Mouse (Mus musculus): ENCODE data around the gene Nrf1. TPM values are rescaled to one million over a fixed set of nuclear protein-coding genes. Genes with fewer than 3 reads are reported as not detected.

The Nrf1 gene
- polyA plus RNA-seq, 1 experiment from 2014 or later: 51.3 TPM

DNA sequence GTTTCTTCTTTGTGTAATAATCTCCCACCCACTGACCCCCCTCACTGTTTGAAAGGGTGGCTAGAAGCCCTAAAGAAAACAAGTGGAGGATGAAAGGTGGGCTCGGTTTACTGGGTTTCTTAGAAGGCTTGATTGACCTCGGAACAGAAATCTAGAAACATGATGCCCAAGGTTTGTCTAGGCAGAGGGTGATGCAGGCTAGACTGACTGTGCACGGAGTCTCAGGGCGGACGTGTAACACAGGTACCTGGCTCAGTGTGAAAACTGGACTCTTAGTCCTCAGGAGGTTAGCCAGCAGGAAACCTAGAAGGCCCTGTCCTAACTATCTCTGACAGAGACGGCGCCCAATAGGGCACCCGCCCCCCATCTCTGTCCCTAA lies 124.6 kb downstream of the Nrf1 start:
- no peak overlapping the region for H3K27ac ChIP-seq
- peaks cover 55% of the 10 kb centered on the region for H3K4me1 ChIP-seq
- no peak overlapping the region for H3K9ac ChIP-seq
- peaks cover 84% of the 10 kb centered on the region for H3K27me3 ChIP-seq
- H3K36me3 ChIP-seq: no peaks in the 10 kb centered on the region
- no peaks in the 10 kb centered on the region for H3K9me3 ChIP-seq
- peak overlapping the region; percentile 65; the same call in 1 of the 2 replicates for H3K4me2 ChIP-seq
- H3K4me3 ChIP-seq: peak overlapping the region; percentile 46
- WGBS: 12% methylated on average over 8 of the region's 8 CpGs
- no peak for ATAC-seq (ENCODE audit: insufficient number of reproducible peaks, low FRiP score, low TSS enrichment, low read depth)

DNA sequence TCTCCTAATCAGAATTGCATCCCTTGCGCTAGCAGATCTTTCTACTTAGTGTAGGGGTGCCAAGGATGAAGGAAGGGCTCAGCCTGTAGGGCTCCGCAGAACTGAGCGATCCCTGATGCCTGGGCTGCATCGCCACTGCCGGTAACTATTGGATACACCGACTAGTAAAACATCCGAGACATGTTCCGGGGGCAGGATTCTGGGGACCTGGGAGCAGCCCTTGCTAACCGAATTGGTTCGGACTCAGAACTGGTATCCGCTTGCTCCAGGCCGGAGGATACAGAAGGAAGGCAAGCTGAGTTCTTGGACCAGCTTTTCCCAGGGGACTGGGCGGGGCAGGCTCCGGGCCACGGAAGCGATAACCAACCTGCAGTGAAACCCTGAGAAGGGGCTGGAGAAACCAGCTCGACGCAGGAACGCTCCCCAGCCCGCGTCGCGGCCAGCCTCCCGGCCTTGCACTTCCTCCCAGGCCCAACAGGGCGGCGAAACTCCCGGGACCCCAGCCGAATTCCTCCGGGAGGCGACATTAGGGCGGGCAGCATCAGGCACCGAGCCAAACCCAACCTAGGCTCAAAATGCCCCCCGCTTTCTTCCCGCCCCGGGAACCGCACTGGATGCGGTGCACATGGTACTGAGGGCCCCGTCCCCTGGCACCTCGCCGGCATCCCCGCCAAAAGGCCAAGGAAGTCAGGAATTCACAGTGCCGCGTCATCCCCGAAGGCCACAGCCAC lies 125.2 kb downstream of the Nrf1 start:
- H3K9me3 ChIP-seq: no peaks in the 10 kb centered on the region
- H3K4me3 ChIP-seq: peak overlapping the region; percentile 46
- peaks cover 89% of the 10 kb centered on the region for H3K27me3 ChIP-seq
- no peak overlapping the region for H3K27ac ChIP-seq
- H3K4me1 ChIP-seq: peaks cover 57% of the 10 kb centered on the region
- no peaks in the 10 kb centered on the region for H3K36me3 ChIP-seq
- 1% methylated on average over 43 of the region's 44 CpGs for WGBS
- H3K4me2 ChIP-seq: peak overlapping the region; percentile 65
- no peak overlapping the region for H3K9ac ChIP-seq
- no peak for ATAC-seq (ENCODE audit: insufficient number of reproducible peaks, low FRiP score, low TSS enrichment, low read depth)

DNA sequence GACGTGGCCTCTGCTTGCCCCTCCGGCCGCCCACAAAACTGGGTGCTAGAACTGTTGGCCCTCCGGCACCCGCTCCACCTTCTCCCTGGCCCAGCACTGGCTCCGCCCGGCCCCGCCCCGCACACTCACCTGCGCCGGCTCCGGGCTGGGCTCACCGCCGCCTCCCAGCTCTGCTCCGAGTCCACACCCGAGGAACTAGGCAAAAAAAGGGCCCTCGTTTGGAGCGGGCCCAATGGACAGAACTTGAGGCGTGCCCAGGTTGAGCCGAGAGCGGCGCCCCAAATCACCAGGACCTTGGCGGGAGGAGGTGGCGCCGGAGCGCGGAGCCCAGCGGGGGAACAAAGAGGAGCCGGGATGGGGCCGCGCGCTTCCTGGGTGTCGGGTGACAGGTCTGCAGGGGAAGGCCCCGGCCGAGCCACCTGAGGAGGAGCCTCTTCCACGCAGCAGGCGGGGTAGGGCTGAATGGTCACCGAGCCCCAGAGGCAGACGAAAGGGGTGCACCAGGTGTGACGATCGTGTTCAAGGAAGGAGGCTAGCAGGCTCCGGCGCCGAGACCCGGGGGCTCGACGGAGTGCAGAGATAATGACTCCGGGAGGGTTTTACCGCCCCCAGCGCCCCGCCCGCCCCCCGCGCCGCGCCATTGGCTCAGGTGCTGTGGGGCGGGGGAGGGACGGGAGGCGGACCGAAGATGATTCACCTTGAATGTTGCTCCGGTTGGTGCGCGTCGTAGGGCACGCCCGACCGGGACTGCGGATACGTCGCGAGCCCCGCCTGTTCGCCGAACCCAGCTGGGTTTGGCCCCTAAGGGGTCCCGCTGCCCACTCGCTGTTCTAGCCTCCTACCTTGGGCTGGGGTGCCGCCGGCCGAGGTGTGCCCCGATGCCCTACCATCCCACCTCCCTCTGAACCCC lies 126.0 kb downstream of the Nrf1 start:
- peak overlapping the region; percentile 59 for H3K27ac ChIP-seq

DNA sequence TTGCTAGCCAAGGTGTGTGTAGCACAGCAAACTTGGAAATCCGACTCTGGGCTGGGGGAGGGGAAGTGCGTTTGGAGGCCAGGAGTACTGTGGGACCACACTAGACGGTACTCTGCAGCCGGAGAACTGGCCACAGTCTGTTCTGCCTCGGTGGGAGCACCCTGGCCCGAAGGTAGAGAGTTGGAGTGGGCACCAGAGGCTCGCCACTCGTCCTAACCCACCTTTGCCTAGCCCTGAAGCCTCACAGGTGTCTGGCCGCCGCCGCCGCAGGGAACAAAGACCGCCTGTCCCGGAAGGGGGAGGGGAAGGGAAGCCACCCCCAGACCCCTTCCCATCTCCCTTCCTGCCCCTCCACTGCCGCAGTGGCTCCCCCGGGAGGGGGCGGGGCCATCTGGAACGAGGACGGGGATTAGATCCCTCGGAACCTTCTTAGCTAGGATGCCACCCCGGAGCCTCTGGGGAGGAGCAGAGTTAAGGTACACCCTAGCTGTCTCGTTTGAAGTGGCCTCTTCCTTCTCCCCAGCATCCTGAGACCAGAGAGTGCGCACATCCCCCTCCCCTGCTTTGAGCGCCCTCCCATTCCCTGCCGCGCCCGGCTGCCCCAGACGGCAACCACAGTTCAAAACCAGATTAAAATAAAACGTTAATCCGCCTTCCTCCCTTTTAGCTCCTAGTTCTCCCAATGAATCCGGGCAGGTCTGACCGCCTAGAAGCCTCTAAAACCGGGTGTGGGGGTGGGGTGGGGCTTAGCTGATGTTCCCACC lies 126.9 kb downstream of the Nrf1 start:
- under 1% methylated on average over 32 of the region's 33 CpGs for WGBS
- Histone ChIP-seq H3K4me2 (peak overlapping the region; percentile 65), H3K9ac (no peak overlapping the region), H3K27ac (peak overlapping the region; percentile 59; the same call in 1 of the 2 replicates), H3K27me3 (peaks cover 97% of the 10 kb centered on the region), H3K4me1 (peaks cover 59% of the 10 kb centered on the region), H3K4me3 (peak overlapping the region; percentile 46), H3K9me3 (no peaks in the 10 kb centered on the region), H3K36me3 (no peaks in the 10 kb centered on the region)
- ATAC-seq (ENCODE audit: insufficient number of reproducible peaks, low FRiP score, low TSS enrichment, low read depth): no peak

More for the DNA sequence above, 126.0 kb downstream of the Nrf1 start:
- ATAC-seq (ENCODE audit: insufficient number of reproducible peaks, low FRiP score, low TSS enrichment, low read depth): 0 out of 2 replicates have a peak, but pooled peaks have one; percentile 18
- H3K4me2 ChIP-seq: peak overlapping the region; percentile 65
- no peaks in the 10 kb centered on the region for H3K36me3 ChIP-seq
- no peak overlapping the region for H3K9ac ChIP-seq
- peaks cover 60% of the 10 kb centered on the region for H3K4me1 ChIP-seq
- H3K27me3 ChIP-seq: peaks cover 97% of the 10 kb centered on the region
- WGBS: 1% methylated on average over 78 of the region's 80 CpGs
- peak overlapping the region; percentile 46 for H3K4me3 ChIP-seq
- no peaks in the 10 kb centered on the region for H3K9me3 ChIP-seq

DNA sequence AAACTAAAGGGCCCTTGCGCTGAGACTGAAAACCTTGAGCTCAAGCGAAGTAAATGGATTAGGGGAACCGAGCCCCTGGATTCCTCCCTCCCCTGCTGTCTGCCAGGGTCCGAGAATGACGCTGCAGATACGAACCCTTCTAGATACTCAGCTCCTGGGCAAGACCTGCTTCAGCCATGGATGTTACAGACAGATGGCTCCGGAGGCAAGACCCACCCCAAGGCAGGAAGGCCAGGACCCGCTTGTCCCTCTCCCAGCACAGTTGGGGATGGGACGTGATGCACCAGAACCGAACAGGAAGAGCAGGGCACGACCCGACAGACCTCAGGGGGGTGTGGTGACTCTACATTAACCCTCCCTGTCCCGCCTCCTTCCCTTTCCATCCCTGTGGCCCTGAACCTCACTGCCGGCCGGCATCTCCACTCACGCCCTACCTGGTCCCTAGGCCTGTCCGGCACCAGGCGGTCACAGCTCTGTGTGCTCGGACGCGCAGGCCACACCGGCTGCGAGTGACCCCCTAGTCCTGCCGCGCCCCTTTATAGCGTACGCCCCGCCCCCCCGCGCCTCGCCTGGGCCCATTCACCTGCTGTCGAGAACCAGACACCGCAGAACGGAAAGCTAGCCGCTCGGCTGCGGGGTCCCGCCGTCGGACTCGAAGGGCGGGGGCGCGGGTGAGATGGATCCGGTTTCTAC lies 127.6 kb downstream of the Nrf1 start:
- Histone ChIP-seq H3K4me2 (peak overlapping the region; percentile 65), H3K36me3 (no peaks in the 10 kb centered on the region), H3K27ac (no peak overlapping the region), H3K9me3 (no peaks in the 10 kb centered on the region), H3K4me3 (peak overlapping the region; percentile 46), H3K4me1 (peaks cover 63% of the 10 kb centered on the region), H3K9ac (no peak overlapping the region), H3K27me3 (peaks cover 98% of the 10 kb centered on the region)
- under 1% methylated on average over 43 of the region's 45 CpGs for WGBS
- no peak for ATAC-seq (ENCODE audit: insufficient number of reproducible peaks, low FRiP score, low TSS enrichment, low read depth)

DNA sequence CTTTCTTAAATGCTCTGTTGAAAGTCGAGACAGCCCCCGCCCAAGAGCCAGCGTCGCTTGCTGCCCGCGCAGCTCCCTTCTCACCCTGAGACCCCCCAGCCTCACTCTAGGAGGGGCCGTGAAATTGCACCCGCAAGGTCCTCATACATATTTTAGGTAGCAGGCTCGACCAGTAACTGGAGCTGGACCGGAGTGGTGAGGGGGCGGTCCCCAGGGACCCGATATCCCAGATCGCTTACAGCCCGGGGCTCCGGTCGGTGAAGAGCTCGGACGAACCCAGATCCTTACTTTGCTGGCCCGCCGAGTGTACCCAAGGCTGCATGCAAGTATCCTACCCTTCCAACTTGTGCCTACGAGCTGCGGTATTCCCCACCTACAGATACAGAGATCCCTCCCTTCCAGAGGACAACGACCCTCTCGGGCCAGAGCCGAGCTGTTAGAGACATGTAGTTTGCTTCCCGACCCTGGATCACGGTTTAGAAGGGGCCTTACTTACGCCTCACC lies 128.2 kb downstream of the Nrf1 start:
- H3K27me3 ChIP-seq: peaks cover 98% of the 10 kb centered on the region
- peaks cover 63% of the 10 kb centered on the region for H3K4me1 ChIP-seq
- no peaks in the 10 kb centered on the region for H3K9me3 ChIP-seq
- no peak overlapping the region for H3K27ac ChIP-seq
- peak overlapping the region; percentile 43 for H3K4me2 ChIP-seq
- under 1% methylated on average over 28 of the region's 28 CpGs for WGBS
- ATAC-seq (ENCODE audit: insufficient number of reproducible peaks, low FRiP score, low TSS enrichment, low read depth): no peak
- H3K4me3 ChIP-seq: peak overlapping the region; percentile 46
- H3K36me3 ChIP-seq: no peaks in the 10 kb centered on the region
- H3K9ac ChIP-seq: no peak overlapping the region

DNA sequence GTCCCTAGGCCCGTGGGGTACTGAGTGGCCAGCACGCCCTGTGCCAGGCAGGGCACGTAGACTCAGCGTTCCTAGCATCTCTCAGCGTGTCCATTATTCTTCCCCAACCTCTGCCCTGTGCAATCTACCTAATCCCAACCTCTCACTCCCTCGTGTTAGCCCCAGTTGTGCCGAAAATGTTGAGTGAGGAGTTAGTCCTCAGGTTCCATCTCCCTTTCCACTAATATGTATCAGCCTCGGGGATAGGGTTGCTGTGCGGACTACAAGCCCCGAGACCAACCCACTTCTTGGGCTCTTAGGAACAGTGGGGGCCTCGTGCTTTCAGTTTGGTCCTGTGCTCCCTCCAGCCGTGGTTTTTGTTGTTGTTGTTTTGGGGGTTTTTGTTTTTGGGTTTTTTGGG lies 128.7 kb downstream of the Nrf1 start:
- no peaks in the 10 kb centered on the region for H3K36me3 ChIP-seq
- no peak for ATAC-seq (ENCODE audit: insufficient number of reproducible peaks, low FRiP score, low TSS enrichment, low read depth)
- peaks cover 98% of the 10 kb centered on the region for H3K27me3 ChIP-seq
- H3K9ac ChIP-seq: no peak overlapping the region
- 0 out of 2 replicates have a peak overlapping the region, but pooled peaks have one; percentile 43 for H3K4me2 ChIP-seq
- no peak overlapping the region for H3K4me3 ChIP-seq
- no peaks in the 10 kb centered on the region for H3K9me3 ChIP-seq
- H3K4me1 ChIP-seq: peaks cover 58% of the 10 kb centered on the region
- WGBS: 9% methylated on average over 12 of the region's 12 CpGs
- no peak overlapping the region for H3K27ac ChIP-seq

DNA sequence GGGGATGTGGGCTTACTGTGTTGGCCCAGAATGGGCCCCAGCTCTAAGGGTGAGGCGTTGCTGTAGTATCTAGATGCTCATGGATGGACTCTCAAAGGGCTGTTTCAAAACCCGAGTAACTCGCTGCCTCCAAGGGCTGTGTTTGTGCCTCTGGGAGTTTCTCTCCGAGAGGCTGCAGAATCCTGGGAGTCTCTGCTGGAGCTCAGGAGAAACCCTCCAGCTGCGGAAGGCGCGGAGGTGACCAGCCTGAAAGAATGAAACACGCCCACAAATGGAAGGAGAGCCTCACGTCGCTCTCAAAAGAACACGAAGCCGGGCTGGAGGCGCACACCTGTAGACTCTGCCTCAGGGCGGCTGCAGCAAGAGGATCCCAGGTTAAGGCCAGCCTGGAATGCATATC lies 129.5 kb downstream of the Nrf1 start:
- H3K4me3 ChIP-seq: no peak overlapping the region
- no peak overlapping the region for H3K27ac ChIP-seq
- H3K36me3 ChIP-seq: no peaks in the 10 kb centered on the region
- H3K4me2 ChIP-seq: no peak overlapping the region
- peaks cover 94% of the 10 kb centered on the region for H3K27me3 ChIP-seq
- no peak overlapping the region for H3K9ac ChIP-seq
- no peaks in the 10 kb centered on the region for H3K9me3 ChIP-seq
- WGBS: 3% methylated on average over 14 of the region's 14 CpGs
- H3K4me1 ChIP-seq: peaks cover 56% of the 10 kb centered on the region
- ATAC-seq (ENCODE audit: insufficient number of reproducible peaks, low FRiP score, low TSS enrichment, low read depth): no peak

DNA sequence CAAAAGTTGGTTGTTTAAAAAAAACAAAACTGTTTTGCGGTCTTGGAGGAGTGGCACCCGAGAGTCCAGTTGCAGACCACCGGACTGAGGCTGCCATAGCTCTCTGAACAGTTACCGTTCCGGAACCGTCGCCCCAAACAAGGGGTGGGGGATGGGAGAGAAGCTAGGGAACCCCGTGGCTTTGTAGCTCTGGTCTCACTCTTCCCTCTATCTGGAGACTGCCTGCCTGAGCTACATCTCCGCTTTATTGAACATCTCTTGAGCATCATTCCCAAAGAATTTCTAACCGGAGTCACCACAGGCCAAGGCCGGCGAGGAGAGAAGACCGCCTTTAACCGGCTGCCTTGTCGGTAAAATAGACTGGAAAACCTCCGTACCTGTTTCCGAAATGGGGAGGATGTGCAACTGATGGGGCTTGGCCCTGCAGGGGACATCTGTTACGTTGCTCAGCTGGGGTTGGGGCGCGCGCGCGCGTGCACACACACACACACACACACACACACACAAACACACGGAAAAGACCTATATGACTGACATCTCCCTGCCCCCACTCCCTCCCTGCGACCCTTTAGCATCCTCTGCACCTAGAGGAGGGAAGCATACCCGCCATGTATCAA lies 130.3 kb downstream of the Nrf1 start:
- 3% methylated on average over 27 of the region's 27 CpGs for WGBS
- Histone ChIP-seq H3K27me3 (peaks cover 86% of the 10 kb centered on the region), H3K36me3 (no peaks in the 10 kb centered on the region), H3K27ac (no peak overlapping the region), H3K4me1 (peaks cover 49% of the 10 kb centered on the region), H3K4me3 (no peak overlapping the region), H3K9ac (no peak overlapping the region), H3K9me3 (no peaks in the 10 kb centered on the region), H3K4me2 (no peak overlapping the region)
- ATAC-seq (ENCODE audit: insufficient number of reproducible peaks, low FRiP score, low TSS enrichment, low read depth): no peak

DNA sequence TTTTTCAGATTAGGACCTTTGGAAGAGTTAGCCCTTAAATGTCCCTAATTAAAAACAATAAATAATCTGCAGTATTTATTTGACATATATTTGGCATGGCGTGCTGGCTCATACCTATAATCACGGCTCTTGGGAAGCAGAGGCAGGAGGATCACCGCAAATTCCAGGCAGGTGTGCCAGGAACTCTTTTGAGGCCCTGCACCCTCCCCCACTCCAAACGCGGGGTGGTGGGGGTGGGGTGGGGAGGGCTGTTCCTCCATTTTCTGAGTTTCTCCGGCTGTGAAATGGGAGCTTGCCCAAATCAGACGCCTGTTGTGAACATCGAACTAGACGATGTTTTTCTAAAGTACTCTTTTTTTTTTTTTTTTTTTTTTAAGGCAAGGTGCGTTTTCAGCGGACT lies 131.3 kb downstream of the Nrf1 start:
- H3K4me3 ChIP-seq: no peak overlapping the region
- no peaks in the 10 kb centered on the region for H3K9me3 ChIP-seq
- no peak overlapping the region for H3K4me2 ChIP-seq
- H3K9ac ChIP-seq: no peak overlapping the region
- H3K4me1 ChIP-seq: peaks cover 40% of the 10 kb centered on the region
- peaks cover 77% of the 10 kb centered on the region for H3K27me3 ChIP-seq
- H3K36me3 ChIP-seq: no peaks in the 10 kb centered on the region
- no peak overlapping the region for H3K27ac ChIP-seq
- no peak for ATAC-seq (ENCODE audit: insufficient number of reproducible peaks, low FRiP score, low TSS enrichment, low read depth)
- 20% methylated on average over 11 of the region's 11 CpGs for WGBS

DNA sequence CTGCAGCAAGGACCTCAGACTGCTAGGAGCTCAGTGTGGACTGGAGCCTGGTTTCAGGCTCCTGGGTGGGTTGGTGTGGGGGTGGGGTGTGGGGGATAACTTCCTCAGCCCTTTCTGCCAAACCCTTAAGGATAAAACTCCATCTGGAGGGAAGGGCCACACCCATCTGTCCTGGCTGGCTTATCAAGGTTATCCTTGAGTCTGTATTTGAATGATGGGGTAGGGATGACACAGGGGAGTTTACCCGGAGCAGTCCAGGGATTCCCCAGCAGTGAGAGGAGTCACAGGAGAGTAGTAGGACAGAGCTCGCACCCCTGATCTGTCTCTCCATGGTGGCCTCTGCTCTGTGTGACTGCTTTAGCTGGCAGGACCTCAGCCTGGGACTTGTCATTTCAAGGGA lies 132.5 kb downstream of the Nrf1 start:
- 33% methylated on average over 2 of the region's 2 CpGs for WGBS
- H3K27me3 ChIP-seq: peaks cover 64% of the 10 kb centered on the region
- H3K4me1 ChIP-seq: peaks cover 27% of the 10 kb centered on the region
- no peak for ATAC-seq (ENCODE audit: insufficient number of reproducible peaks, low FRiP score, low TSS enrichment, low read depth)
- H3K9ac ChIP-seq: no peak overlapping the region
- H3K9me3 ChIP-seq: no peaks in the 10 kb centered on the region
- no peak overlapping the region for H3K4me3 ChIP-seq
- no peaks in the 10 kb centered on the region for H3K36me3 ChIP-seq
- H3K4me2 ChIP-seq: no peak overlapping the region
- H3K27ac ChIP-seq: no peak overlapping the region
